Mouse (Mus musculus) hindbrain, embryonic 14.5 days (tissue): ENCODE measurements at regions not wholly inside any gene's neighbourhood (a gene's known extent, or its start where the extent isn't known, plus 50 kb on each side); places are given as distances from the start of the nearest gene placed in this dataset.

Experiments
- ATAC-seq: fragments of 200-750 bp; cut with Nextera tagmentation; 2 replicates; pipeline ENCODE4 v1.8.0; 2017; ENCODE audit warnings: moderate number of reproducible peaks, mild to moderate bottlenecking, moderate TSS enrichment, moderate library complexity; ENCODE audit not compliant: low FRiP score
- DNase-seq: peaks from one replicate; pipeline ENCODE4 v3.0.0-alpha.2; 2015; ENCODE audit warnings: low spot score
- H3K27ac ChIP-seq: fragments of 300-500 bp; sonication (generic); 2 replicates; pipeline ENCODE4 v1.5.1; 2014; ENCODE audit warnings: mild to moderate bottlenecking, moderate library complexity
- H3K27me3 ChIP-seq: fragments of 300-500 bp; sonication (generic); 2 replicates; pipeline ENCODE4 v1.6.1; 2014; ENCODE audit warnings: mild to moderate bottlenecking, low read length, mixed read lengths; ENCODE audit not compliant: control insufficient read depth, insufficient read depth
- H3K36me3 ChIP-seq: fragments of 300-500 bp; sonication (generic); replicated peaks from 2 replicates; pipeline ENCODE4 v1.6.1; 2014; ENCODE audit not compliant: control insufficient read depth, insufficient read depth
- H3K4me1 ChIP-seq: fragments of 300-500 bp; sonication (generic); replicated peaks from 2 replicates; pipeline ENCODE4 v1.6.1; 2014; ENCODE audit warnings: antibody characterized with exemption, low read length, mixed read lengths; ENCODE audit not compliant: control insufficient read depth, insufficient read depth
- H3K4me2 ChIP-seq: fragments of 300-500 bp; sonication (generic); replicated peaks from 2 replicates; pipeline ENCODE4 v1.6.1; 2014; ENCODE audit warnings: mild to moderate bottlenecking, moderate library complexity
- H3K4me3 ChIP-seq: fragments of 300-500 bp; sonication (generic); replicated peaks from 2 replicates; pipeline ENCODE4 v1.5.1; 2014; ENCODE audit warnings: mild to moderate bottlenecking, low read length
- H3K9ac ChIP-seq: fragments of 300-500 bp; sonication (generic); 2 replicates; pipeline ENCODE4 v1.6.1; 2014
- H3K9me3 ChIP-seq: fragments of 300-500 bp; sonication (generic); 2 replicates; pipeline ENCODE4 v1.6.1; 2016; ENCODE audit warnings: low read length; ENCODE audit not compliant: control insufficient read depth
- WGBS: fragments of 180-500 bp; shearing (Covaris S2); extraction: QIAGEN DNeasy Blood & Tissue Kit; methylation state at CpG from one replicate; pipeline ENCODE4 v1.1.7; 2014; 5-methylcytosine and 5-hydroxymethylcytosine counted together

DNA sequence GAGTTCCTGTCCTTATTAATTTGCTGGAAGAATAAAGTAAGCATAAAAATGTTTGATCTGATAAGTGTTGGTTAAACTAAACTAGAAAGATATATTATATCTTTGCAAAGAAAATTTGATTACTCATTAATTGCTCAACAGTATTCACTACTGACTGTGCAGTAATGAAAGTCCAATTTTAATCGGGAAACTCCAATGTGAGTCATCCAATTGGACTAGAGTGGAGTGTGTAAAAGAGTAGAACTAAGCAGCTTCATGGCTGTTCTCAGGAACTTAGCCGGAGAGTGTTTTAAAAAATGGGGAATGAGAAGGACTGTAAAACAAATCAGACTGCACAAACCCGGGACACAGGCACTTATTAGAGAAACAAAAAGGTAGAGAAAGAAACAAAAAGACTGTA, 58.5 kb upstream of the Slc4a7 start:
- Histone ChIP-seq H3K27ac (no peak overlapping the region), H3K4me2 (no peak overlapping the region), H3K9ac (no peak overlapping the region), H3K36me3 (no peaks in the 10 kb centered on the region), H3K4me1 (no peaks in the 10 kb centered on the region), H3K9me3 (no peaks in the 10 kb centered on the region), H3K27me3 (no peaks in the 10 kb centered on the region), H3K4me3 (no peak overlapping the region)
- no peak for DNase-seq
- 96% methylated on average over 3 of the region's 3 CpGs for WGBS
- ATAC-seq = no peak

DNA sequence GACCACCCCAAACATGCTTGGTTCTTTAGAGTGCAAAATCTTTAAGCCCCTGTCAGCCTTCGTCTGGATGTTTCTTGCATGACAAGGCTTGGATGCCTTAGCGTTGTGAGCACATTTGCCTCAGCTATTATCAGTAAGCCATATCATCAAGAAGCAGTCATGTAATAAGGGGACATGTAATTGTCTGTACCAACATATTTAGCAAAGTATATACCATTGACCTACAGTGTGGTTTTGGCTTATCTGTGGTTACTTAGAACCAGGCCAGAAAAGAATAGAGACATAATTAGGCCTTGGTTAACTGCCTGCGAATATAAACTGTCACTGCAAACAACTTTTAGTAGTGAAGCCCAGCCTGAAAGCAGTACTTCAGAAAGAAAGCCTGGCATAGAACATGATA, 57.0 kb upstream of the Slc4a7 start:
- no peak for DNase-seq
- Histone ChIP-seq H3K4me1 (no peaks in the 10 kb centered on the region), H3K36me3 (no peaks in the 10 kb centered on the region), H3K27ac (no peak overlapping the region), H3K4me3 (no peak overlapping the region), H3K4me2 (no peak overlapping the region), H3K27me3 (no peaks in the 10 kb centered on the region), H3K9me3 (no peaks in the 10 kb centered on the region), H3K9ac (no peak overlapping the region)
- WGBS = 65% methylated on average over 3 of the region's 3 CpGs
- no peak for ATAC-seq
